Mouse (Mus musculus) heart, adult 8-10 months (tissue): ENCODE measurements around the gene Msl1. TPM values are rescaled to one million over a fixed set of nuclear protein-coding genes. Genes with fewer than 3 reads are reported as not detected.
A peak's percentile ranks its signal among the peaks of the same experiment; 100 is the strongest.

Experiments used
- DNase-seq: peaks from one replicate; pipeline ENCODE4 v3.0.0; 2022; ENCODE audit warnings: low spot score
- total RNA-seq, 4 experiments: library from RNA; stranded (reverse); gene quantifications; 2 replicates each; pipeline ENCODE4 v1.2.4; 2022

Gene Msl1
- 10 to 100 TPM; 72.1 to 84.3 (median 78.7) TPM for total RNA-seq

- DNase-seq: peak; percentile 76
These were observed at the start of gene Msl1 for GRCm38 (mm10) chr11:98795015-98795713. TSS of gene Msl1 (plus strand) at chr11:98795516.

GRCm38 (mm10) chr11:98745932-98746853 is 49.1 kb upstream of the Msl1 start:
- no peak for DNase-seq

GRCm38 (mm10) chr11:98746855-98747693 is 48.2 kb upstream of the Msl1 start:
- peak; percentile 81 for DNase-seq

- peak; percentile 25 for DNase-seq
These were observed 47.4 kb upstream of the Msl1 start for GRCm38 (mm10) chr11:98747804-98748505.

GRCm38 (mm10) chr11:98748506-98749416 is 46.6 kb upstream of the Msl1 start:
- DNase-seq: peak; percentile 31

GRCm38 (mm10) chr11:98749716-98750115 is 45.6 kb upstream of the Msl1 start:
- no peak for DNase-seq

- peak; percentile 48 for DNase-seq
These were observed 44.7 kb upstream of the Msl1 start for GRCm38 (mm10) chr11:98750351-98751201.

GRCm38 (mm10) chr11:98751221-98751782 is 44.0 kb upstream of the Msl1 start:
- peak; percentile 43 for DNase-seq

- no peak for DNase-seq
These were observed 42.7 kb upstream of the Msl1 start for GRCm38 (mm10) chr11:98752562-98753140.

- no peak for DNase-seq
These were observed 42.1 kb upstream of the Msl1 start for GRCm38 (mm10) chr11:98753264-98753663.

GRCm38 (mm10) chr11:98754151-98754620 is 41.1 kb upstream of the Msl1 start:
- DNase-seq: peak; percentile 26

- peak; percentile 46 for DNase-seq
These were observed 40.6 kb upstream of the Msl1 start for GRCm38 (mm10) chr11:98754621-98755181.

GRCm38 (mm10) chr11:98755726-98756380 is 39.5 kb upstream of the Msl1 start:
- no peak for DNase-seq

- DNase-seq: no peak
These were observed 38.6 kb upstream of the Msl1 start for GRCm38 (mm10) chr11:98756711-98757110.

GRCm38 (mm10) chr11:98761939-98762338 is 33.4 kb upstream of the Msl1 start:
- DNase-seq: no peak

- DNase-seq: peak; percentile 30
These were observed 32.4 kb upstream of the Msl1 start for GRCm38 (mm10) chr11:98762756-98763501.

- no peak for DNase-seq
These were observed 31.8 kb upstream of the Msl1 start for GRCm38 (mm10) chr11:98763502-98763861.
